Mouse (Mus musculus) urinary bladder, postnatal 10 days (tissue): ENCODE data around the gene Nmnat3.

ENCODE experiments used
- DNase-seq: peaks from one replicate; pipeline ENCODE4 v3.0.0; 2022; ENCODE audit warnings: low spot score

Nmnat3 gene

DNA sequence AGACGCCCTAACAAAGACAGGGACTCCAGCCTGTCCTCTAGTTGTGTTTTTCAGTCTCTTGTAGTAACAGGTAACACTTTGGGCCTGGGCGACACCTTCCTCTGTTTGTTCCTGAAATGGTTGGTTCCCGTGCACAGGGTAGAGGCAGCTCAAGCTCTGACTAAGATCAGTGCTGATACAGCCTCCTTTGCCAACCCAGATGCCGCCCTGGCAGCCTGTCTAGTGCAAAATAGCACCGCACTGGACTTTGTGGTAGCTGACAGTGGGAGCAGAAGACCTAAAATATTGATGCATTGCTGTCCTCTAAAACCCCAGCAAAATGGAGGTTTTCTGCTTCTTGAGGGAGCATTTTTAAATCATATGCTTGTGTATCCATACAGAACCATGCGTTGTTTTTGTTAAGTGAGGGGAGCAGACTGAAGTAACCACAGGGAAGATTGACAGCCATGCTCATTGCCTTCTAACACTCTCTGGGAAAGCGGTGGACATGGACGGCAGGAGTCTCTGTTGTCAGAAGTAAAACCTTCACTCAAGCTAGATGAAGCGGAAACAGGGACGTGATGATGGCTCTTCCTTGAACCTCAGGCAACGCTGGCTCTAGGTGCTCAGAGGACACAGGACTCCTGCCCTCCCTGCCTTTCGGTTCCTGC is 24.2 kb downstream of the Nmnat3 start:
- DNase-seq: no peak

DNA sequence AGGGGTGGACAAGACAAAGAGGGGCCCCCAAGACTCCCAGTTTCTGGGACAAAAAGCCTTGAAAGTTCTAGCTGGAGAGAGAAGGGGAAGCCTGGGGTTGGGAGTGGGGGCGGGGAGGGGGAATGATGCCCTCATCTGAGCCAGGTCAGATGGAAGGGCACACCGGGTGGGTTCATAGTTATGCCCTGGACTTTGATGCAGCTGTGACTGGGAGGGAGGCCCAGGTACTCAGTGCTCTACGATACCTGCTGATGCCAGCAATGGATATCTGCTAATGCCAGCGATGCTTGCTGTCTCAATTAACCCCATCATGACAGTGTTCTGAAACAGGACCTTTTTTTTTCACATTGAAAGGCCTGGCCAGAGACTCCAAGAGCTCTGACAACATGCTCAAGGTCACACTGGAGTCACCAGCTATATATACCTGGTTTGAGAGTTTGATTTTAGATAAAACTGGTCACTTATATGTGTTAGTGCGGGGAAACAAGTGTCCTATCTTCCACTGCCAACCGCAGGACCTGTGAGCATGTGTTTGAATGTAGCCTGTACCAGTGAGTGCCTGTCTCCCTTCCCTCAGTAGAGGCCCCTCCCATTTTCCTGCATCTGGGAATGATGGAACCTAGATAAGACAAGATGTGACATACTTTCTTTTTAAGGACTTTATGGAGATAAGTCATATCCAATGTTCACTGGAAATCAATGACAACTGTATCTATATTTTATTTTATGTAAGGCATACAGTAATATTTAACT is 25.6 kb downstream of the Nmnat3 start:
- DNase-seq: no peak

- DNase-seq: no peak
Observed at GRCm38 (mm10) chr9:98313587-98313986, 26.4 kb downstream of the Nmnat3 start.

DNA sequence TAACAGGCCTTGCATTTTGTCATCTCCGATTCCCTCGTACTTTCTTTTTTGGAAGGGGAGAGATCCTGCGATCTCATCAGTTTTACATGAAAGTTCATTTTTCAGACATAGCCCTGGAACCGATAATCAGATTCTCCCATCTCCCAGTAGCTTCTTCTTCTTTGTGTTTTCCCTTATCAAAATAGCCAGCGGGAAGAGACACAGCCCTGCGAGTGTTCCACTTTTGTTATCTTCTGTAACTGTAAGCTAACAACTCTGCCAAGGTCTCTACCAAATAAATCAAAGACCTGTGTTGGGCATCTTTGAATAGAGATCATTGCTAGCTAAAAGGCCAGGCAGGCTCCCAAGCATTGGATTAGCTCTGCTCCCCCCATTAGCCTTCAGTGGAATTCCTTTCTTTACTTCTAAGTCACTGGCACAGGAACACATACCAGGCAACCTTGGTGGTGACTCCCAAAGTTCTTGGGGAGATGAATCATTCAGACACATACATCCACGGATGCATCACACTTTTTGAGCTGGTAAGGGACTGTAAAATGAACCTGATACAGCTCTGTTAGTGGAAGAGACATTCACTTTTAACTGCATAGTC is 26.9 kb downstream of the Nmnat3 start:
- no peak for DNase-seq

- no peak for DNase-seq
Observed at GRCm38 (mm10) chr9:98317897-98318296, 30.7 kb downstream of the Nmnat3 start.

DNA sequence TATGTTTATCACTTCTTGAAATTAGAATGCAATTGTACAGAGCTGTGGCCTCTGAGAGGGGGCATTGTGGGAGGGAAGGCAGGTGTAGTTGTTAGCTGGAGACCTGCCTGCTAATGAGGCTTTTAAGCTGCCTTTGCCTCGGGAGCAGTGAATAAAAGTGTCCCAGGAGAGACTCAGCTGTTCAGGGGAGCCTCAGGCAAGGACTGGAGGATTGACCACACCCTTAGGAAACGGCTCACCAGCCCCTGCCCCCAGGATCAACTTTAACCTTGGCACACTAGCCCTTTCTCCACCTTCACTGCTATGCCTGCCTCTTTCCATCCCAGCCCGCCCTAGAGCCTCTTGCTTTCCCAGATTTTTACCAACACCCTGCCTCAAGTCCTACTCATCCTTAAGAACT is 31.6 kb downstream of the Nmnat3 start:
- no peak for DNase-seq

GRCm38 (mm10) chr9:98320785-98321184 is 33.5 kb downstream of the Nmnat3 start:
- DNase-seq: no peak

GRCm38 (mm10) chr9:98326088-98326487 is 38.9 kb downstream of the Nmnat3 start:
- DNase-seq: no peak

- no peak for DNase-seq
Observed at GRCm38 (mm10) chr9:98328415-98329176, 41.4 kb downstream of the Nmnat3 start.

DNA sequence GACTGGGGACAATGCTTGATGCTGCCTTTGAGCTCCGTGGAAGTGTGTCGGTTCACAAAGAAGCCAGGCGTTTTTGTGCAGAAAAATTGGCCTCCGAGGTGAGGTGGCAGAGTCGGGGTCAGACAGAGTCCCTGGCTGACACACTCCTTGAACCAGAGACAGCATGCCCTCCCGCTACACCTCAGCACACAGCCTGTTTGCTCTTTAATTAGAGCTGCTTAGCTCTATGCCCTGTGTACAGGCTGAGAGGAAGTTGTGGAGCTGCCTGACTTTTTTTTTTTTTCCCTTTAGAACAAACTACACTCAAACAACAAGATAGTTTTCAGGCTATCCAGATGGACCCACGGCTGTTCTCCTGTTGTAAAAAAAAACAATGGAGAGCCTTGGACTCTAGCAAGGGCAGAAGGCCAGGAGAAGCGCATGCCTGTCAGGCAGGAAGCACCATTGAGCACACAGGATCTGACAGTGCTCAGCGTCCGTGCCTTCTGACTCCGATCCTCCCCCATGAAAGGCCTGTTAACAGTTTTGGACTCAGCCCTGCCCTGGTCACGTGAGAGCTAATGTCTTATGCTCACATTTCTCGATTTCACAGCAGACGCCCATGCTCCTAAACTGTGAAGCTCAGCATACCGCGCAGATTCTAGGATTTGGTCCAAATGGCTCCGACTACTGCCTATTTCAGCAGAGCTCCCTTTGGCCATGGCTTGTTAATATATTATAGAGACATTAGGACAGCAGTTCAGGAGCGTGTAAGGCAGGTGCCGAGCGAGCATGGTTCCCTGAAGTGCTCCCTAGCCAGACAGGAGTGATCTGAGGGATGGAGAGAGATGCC is 42.3 kb downstream of the Nmnat3 start:
- no peak for DNase-seq

DNA sequence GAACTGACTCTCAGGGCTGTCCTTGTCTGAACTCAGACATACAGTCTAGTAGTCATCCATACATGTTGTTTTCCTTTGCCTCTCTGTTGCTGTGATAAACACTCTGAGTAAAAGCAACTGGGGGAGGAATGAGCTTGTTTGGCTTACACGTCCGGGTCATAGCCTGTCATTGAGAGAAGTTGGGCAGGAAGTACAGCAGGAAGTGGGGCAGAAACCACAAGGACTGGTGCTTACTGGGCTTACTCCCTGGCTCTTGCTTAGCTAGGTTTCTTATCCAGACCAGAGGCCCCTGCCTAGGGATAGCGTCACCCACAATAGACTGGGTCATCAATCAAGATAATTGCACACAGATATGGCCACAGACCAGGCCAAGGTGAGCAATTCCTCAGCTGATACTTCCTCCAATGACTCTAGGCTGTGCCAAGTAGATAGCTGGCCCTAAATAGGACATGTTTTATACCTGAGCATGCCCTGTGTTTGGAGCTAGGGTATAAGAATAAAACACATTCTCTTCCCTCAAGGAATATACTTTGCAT is 46.1 kb downstream of the Nmnat3 start:
- no peak for DNase-seq

GRCm38 (mm10) chr9:98337881-98338769 is 50.9 kb downstream of the Nmnat3 start:
- no peak for DNase-seq

GRCm38 (mm10) chr9:98339971-98340370 is 52.7 kb downstream of the Nmnat3 start:
- no peak for DNase-seq

- no peak for DNase-seq
Observed at GRCm38 (mm10) chr9:98340427-98340826, 53.2 kb downstream of the Nmnat3 start.

GRCm38 (mm10) chr9:98345840-98346239 is 58.6 kb downstream of the Nmnat3 start:
- DNase-seq: no peak

GRCm38 (mm10) chr9:98346240-98346639 is 59.0 kb downstream of the Nmnat3 start:
- DNase-seq: no peak

GRCm38 (mm10) chr9:98347021-98347420 is 59.8 kb downstream of the Nmnat3 start:
- no peak for DNase-seq

GRCm38 (mm10) chr9:98350318-98351144 is 63.3 kb downstream of the Nmnat3 start:
- no peak for DNase-seq

DNA sequence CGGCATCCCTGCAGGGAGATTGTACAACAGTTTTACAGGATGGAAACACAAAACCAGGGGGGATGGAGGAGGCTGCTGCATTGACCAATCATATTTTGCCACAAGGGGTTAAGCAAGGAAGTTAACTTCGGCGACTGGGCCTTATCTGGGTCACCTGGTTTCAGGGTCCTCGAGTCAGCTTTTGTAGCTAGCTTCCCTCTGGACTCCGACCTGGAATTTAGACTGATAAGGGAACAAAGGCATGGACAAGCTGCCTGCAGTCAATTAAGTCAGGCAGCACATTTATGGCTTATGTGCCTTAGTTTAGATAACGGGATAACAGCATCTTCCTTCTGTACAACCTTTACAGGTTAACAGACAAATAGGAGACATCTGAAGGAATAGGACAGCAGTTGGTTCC is 65.1 kb downstream of the Nmnat3 start:
- DNase-seq: no peak
